Mouse (Mus musculus): ENCODE data around the gene Ifng.

GRCm38 (mm10) chr10:118480118-118480517 lies 39.3 kb downstream of the Ifng start:
- no peak for TF ChIP-seq CTCF (IDR thresholded peaks at IDR 0.05; ENCODE audit: low read depth)
- TF ChIP-seq EP300 (IDR thresholded peaks at IDR 0.05; ENCODE audit: low read depth) = no peak

All from liver, embryonic 14.5 days (tissue).